ENCODE assay signal across 9 mouse cellular contexts in genomic region chr11:113811546-113812339, GRCm38 (mm10).
A peak's percentile ranks its signal among the peaks of the same experiment; 100 is the strongest.
DNase-seq lines count a peak whose midpoint lies in the region; ATAC-seq and TF ChIP-seq lines count a peak whose summit lies in the region.
"Had no signal": no experiment of that assay in that cellular context is flagged by ENCODE, and none has a peak within 500 bp of the region (broad histone marks: within the 10 kb centered on the region; RNA-seq: fewer than 3 reads in every experiment).

No protein-coding gene starts in this region.

- no peak for ATAC-seq in heart, embryonic 11.5 days (replicated peaks; ENCODE audit: insufficient number of reproducible peaks, low FRiP score, low TSS enrichment)
- ATAC-seq in lung, postnatal 0 days, result no peak
- no peak for ATAC-seq in embryonic facial prominence, embryonic 15.5 days (ENCODE audit: insufficient number of reproducible peaks, low FRiP score, low TSS enrichment, low read depth)
- 0 out of 2 replicates have a peak, but pooled peaks have one; percentile 5 for ATAC-seq in neural tube, embryonic 15.5 days (ENCODE audit: low FRiP score)

- no peak for DNase-seq in heart, postnatal 36 days
- DNase-seq in lung, postnatal 0 days (ENCODE audit: low spot score), result no peak
- DNase-seq in lung, adult 2 months, result no peak
- DNase-seq in spleen, postnatal 10 days (ENCODE audit: low spot score in 2 of 2), result no peak
- DNase-seq in frontal cortex, postnatal 10 days (ENCODE audit: low spot score in 2 of 2), result no peak

- no peaks in the 10 kb centered on the region for H3K36me3 ChIP-seq in heart, embryonic 11.5 days (ENCODE audit: control insufficient read depth, insufficient read depth, low read length)
- H3K36me3 ChIP-seq in lung, postnatal 0 days (ENCODE audit: insufficient read depth, low read length), result no peaks in the 10 kb centered on the region
- no peaks in the 10 kb centered on the region for H3K36me3 ChIP-seq in embryonic facial prominence, embryonic 15.5 days
- no peaks in the 10 kb centered on the region for H3K36me3 ChIP-seq in neural tube, embryonic 15.5 days
- H3K36me3 ChIP-seq: hindbrain, embryonic 15.5 days had no signal

- no peaks in the 10 kb centered on the region for H3K9me3 ChIP-seq in heart, embryonic 11.5 days (replicated peaks; ENCODE audit: control insufficient read depth, low read length)
- no peaks in the 10 kb centered on the region for H3K9me3 ChIP-seq in lung, postnatal 0 days (ENCODE audit: low read length)
- H3K9me3 ChIP-seq in embryonic facial prominence, embryonic 15.5 days (replicated peaks), result no peaks in the 10 kb centered on the region
- H3K9me3 ChIP-seq in neural tube, embryonic 15.5 days (replicated peaks), result no peaks in the 10 kb centered on the region
- H3K9me3 ChIP-seq: hindbrain, embryonic 15.5 days had no signal

- H3K4me2 ChIP-seq in heart, embryonic 11.5 days, result peak overlapping the region; percentile 55
- no peak overlapping the region for H3K4me2 ChIP-seq in lung, postnatal 0 days (replicated peaks; ENCODE audit: low read depth, low read length)
- H3K4me2 ChIP-seq in embryonic facial prominence, embryonic 15.5 days (replicated peaks), result no peak overlapping the region
- no peak overlapping the region for H3K4me2 ChIP-seq in neural tube, embryonic 15.5 days
- H3K4me2 ChIP-seq: hindbrain, embryonic 15.5 days had no signal

- 30% methylated on average over 20 of the region's 20 CpGs for WGBS in heart, embryonic 11.5 days (ENCODE audit: insufficient replicate concordance)
- WGBS in lung, postnatal 0 days, result 56% methylated on average over 20 of the region's 20 CpGs
- 59% methylated on average over 20 of the region's 20 CpGs for WGBS in lung, adult 2 months
- 61% methylated on average over 20 of the region's 20 CpGs for WGBS in embryonic facial prominence, embryonic 15.5 days
- 62% methylated on average over 20 of the region's 20 CpGs for WGBS in neural tube, embryonic 15.5 days

- peaks cover 17% of the 10 kb centered on the region for H3K4me1 ChIP-seq in heart, embryonic 11.5 days (ENCODE audit: control insufficient read depth, insufficient read depth, low read length)
- H3K4me1 ChIP-seq in lung, postnatal 0 days (ENCODE audit: insufficient read depth, low read depth, low read length), result peaks cover 3% of the 10 kb centered on the region; the same call in 1 of the 2 replicates
- no peaks in the 10 kb centered on the region for H3K4me1 ChIP-seq in lung, adult 2 months (ENCODE audit: control insufficient read depth, insufficient read depth, low read length)
- peaks cover 23% of the 10 kb centered on the region for H3K4me1 ChIP-seq in embryonic facial prominence, embryonic 15.5 days
- H3K4me1 ChIP-seq in neural tube, embryonic 15.5 days, result peaks cover 8% of the 10 kb centered on the region

- intact Hi-C loops in heart, postnatal 36 days (cut with DNase I), result loop anchor here (1.0 to 2.0 kb wide), 3 partner anchors 108 to 515 kb away; no protein-coding TSS in a partner anchor

- no peak for TF ChIP-seq POLR2A in lung, adult 2 months (IDR thresholded peaks at IDR 0.05; ENCODE audit: borderline replicate concordance, extremely low read depth, low read depth, low read length)

- no peak for TF ChIP-seq EP300 in lung, postnatal 0 days (IDR thresholded peaks at IDR 0.05)

- peak; percentile 44 for TF ChIP-seq CTCF in lung, postnatal 0 days (IDR thresholded peaks at IDR 0.05)
- no peak for TF ChIP-seq CTCF in lung, adult 2 months (IDR thresholded peaks at IDR 0.05; ENCODE audit: insufficient read depth, low read length)

- no peak overlapping the region for H3K4me3 ChIP-seq in heart, embryonic 11.5 days (ENCODE audit: low read depth, low read length)
- H3K4me3 ChIP-seq in lung, postnatal 0 days (ENCODE audit: low read depth, low read length), result no peak overlapping the region
- no peak overlapping the region for H3K4me3 ChIP-seq in lung, adult 2 months (replicated peaks; ENCODE audit: extremely low read depth, low read depth, low read length)
- no peak overlapping the region for H3K4me3 ChIP-seq in embryonic facial prominence, embryonic 15.5 days (replicated peaks)
- no peak overlapping the region for H3K4me3 ChIP-seq in neural tube, embryonic 15.5 days (replicated peaks)
- H3K4me3 ChIP-seq: hindbrain, embryonic 15.5 days had no signal

- no peaks in the 10 kb centered on the region for H3K27me3 ChIP-seq in heart, embryonic 11.5 days (ENCODE audit: control insufficient read depth, insufficient read depth, low read length)
- no peaks in the 10 kb centered on the region for H3K27me3 ChIP-seq in lung, postnatal 0 days (replicated peaks; ENCODE audit: insufficient read depth, low read length)
- H3K27me3 ChIP-seq in embryonic facial prominence, embryonic 15.5 days, result no peaks in the 10 kb centered on the region
- H3K27me3 ChIP-seq in neural tube, embryonic 15.5 days (replicated peaks), result no peaks in the 10 kb centered on the region
- H3K27me3 ChIP-seq: hindbrain, embryonic 15.5 days had no signal

- H3K27ac ChIP-seq in heart, embryonic 11.5 days (ENCODE audit: low read depth, low read length), result peak overlapping the region; percentile 29; the same call in 1 of the 2 replicates
- no peak overlapping the region for H3K27ac ChIP-seq in lung, postnatal 0 days (ENCODE audit: low read length)
- H3K27ac ChIP-seq in embryonic facial prominence, embryonic 15.5 days (replicated peaks), result peak overlapping the region; percentile 28; the same call in 1 of the 2 replicates
- H3K27ac ChIP-seq in neural tube, embryonic 15.5 days (replicated peaks), result no peak overlapping the region
- H3K27ac ChIP-seq: hindbrain, embryonic 15.5 days had no signal

- 0 out of 2 replicates have a peak overlapping the region, but pooled peaks have one; percentile 56 for H3K9ac ChIP-seq in heart, embryonic 11.5 days (ENCODE audit: low read depth, low read length)
- H3K9ac ChIP-seq in lung, postnatal 0 days (replicated peaks; ENCODE audit: low read depth), result no peak overlapping the region
- no peak overlapping the region for H3K9ac ChIP-seq in embryonic facial prominence, embryonic 15.5 days
- no peak overlapping the region for H3K9ac ChIP-seq in neural tube, embryonic 15.5 days (replicated peaks)
- H3K9ac ChIP-seq: hindbrain, embryonic 15.5 days had no signal

Comparison
In these comparisons a context has a peak if more than half of its experiments do, and no peak if none do; other contexts are left out.
1. H3K27ac ChIP-seq: peak in heart, embryonic 11.5 days (single experiment) and embryonic facial prominence, embryonic 15.5 days (single experiment); none in lung, postnatal 0 days (single experiment) and neural tube, embryonic 15.5 days (single experiment).